Mouse (Mus musculus): ENCODE measurements around the gene Flywch2.

The Flywch2 gene

DNA sequence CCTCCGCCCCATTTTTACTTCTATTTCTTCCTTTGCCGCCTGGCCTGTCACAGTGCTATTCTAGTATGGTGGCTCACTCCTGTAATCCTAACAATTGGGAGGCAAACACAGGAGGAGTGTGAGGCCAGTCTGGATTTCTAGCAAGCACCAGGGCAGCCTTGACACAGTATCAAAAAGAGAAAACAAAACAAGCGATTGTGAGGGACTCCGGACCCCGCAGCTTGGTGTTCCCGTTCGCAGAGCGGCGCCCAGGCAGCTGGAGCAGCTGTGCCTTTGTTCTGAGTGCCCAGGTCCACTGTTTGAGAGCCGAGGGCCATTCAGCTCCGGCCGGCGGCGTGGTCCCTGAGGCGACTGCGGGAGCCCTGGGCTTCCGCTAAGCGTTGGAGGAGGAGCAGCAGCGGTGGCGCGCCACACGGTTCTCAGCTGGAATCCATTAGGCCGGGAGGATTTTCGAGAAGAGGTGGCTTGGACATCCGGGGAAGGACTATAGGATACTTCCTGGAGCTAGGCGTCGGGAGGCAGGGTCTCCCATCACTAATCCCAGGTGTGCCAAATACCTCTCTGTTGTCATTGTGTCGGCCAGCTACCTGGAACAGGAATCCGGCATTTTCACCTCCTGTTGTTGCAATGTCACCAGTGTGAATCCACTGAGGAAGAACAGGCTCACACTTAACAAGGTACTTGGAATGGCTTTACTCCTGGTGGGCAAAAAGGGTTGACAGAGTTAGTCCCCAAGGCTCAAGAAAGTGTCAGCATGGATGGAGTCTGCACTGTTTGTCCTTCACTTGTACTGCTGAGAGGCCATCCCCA lies 4.6 kb upstream of the Flywch2 start, which contains the start of gene Srrm2:
Gene Srrm2, plus strand, starts transcription at position 264 of the 810 bp plus-strand sequence.
- DNase-seq = no peak

DNA sequence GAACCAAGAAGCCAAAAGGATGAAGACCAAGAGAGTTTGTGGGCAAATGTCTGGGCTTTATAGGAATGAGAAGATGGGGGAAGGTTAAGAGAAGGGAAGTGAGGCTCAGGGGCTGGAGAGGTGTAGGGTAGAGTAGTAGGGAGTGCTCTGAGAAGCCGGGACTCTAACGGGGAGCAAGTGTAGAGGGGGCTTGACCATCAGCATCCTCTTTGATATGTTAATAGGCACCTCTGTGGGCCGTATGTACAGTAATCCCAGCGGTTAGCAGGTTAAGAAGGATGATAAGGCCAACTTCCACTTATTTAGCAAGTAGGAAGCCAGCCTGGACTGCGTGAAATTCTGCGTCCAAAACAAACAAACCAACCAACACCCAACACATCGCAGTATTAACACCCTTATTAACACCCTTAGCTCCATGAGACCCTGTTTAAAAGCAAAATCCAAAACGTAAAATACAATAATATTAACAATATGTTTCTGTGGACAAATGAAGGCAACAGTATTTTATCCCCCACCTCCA lies 3.9 kb upstream of the Flywch2 start:
- DNase-seq = no peak

DNA sequence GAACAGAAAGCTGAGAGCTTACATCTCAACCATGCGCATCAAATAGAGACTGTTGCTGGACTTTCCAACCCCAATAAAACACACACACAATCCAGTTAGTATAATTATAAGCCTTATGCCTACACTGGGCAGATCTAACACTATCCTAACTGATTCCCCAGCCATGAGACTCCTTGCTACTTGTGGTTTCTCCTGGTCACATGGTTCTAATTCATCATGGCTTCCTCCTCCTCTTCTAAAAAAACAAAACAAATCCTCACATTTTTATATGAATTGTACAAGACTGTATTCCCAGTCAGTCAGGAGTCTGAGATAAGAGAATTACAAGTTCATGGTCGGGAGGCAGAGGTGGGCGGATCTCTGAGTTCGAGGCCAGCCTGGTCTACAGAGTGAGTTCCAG lies 3.1 kb upstream of the Flywch2 start:
- DNase-seq = no peak

DNA sequence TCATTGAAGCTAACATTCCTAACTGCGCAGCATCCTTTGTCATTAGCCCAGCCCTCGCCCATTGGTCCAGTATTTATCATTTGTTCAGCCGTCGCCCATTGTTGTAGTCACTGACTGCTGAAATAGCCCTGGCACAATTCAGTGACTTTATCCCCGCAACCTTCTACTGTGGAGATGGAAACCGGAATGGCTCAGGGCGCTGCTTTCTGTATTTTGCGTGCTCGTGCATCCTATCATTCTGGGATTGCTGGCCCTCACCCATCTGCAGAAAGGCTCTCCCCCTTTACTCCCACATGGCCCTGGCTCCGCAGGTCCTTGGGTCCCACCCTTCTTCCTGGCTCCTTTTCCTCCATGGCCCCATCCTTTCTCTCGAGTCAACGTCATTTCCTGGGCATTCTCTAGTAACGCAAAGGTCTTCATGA lies 640 bp upstream of the Flywch2 start:
- DNase-seq = peak; percentile 83

DNA sequence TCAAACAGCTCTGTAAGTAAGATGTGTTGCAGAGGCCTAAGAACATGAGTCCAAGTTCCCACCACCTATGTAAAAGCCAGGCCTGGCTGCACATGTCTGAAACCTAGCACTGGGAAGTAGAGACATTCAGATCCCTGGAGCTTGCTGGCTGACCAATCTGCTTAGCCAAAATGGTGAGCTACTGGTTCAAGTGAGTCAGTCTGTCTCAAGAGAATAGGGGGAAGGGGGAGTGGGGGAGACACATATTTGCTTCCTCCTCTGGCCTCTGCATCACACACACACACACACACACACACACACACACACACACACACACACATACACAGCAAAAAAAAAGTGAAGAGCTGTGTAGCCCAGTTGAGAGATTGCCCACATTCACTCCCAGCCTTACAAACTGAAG lies 2.5 kb downstream of the Flywch2 start:
- no peak for DNase-seq

DNA sequence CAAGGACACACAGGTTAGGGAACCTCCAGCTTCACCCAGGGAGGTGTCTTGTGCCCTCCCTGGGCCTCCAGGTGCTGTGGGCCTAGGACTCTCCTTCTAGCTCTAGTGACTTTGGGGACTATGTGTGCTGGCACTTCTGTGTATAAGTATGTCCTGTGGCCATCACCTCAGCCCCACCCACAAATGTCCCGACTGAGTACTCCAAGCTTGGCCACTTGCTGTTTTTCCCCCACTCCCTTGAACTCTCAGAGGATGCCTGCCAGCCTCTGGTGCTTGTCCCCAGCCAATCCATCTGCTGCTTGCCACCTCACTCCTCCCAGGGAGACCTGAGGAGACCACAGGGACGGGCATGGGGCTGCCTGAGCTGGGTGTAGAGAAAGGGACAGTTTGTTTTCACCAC lies 7.4 kb downstream of the Flywch2 start:
- no peak for DNase-seq

DNA sequence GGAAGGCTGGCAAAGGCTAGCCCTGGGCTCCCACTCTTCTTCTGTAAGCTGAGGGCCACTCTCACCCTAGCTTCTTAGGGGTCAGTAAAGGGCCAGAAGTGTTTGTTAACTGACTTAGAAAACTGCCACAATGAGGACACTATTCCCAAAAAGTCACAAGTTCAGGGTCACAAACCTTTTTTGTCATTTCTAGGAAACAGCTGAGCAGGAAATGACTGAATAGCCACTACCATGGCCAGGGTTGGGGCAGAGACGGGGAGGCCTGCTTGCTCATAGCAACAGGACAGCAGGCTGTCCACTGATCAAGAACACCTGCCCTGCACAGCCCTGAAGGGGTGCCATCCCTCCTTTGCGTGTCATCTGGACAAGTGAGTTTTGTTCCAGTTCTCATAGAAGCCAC lies 8.7 kb downstream of the Flywch2 start:
- DNase-seq = no peak

DNA sequence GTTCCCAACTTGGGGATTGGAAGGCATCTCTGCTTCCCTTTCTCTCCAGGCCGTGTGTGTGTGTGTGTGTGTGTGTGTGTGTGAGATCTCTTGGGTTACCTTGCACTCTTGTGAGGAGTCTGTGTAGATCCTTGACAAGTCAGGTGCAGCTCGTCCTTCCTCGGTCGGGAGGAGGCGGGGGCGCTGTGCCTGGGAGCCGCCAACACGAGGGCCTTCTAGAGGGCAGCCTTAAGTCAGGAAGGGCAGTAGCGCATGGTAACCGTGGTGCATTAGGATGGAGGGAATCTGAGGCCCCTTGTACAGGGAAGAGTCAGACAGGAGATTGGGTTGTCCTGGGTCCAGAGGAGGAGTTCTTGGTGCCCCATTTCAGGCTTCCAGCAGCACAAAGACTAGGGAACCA lies 9.7 kb downstream of the Flywch2 start:
- DNase-seq = no peak

DNA sequence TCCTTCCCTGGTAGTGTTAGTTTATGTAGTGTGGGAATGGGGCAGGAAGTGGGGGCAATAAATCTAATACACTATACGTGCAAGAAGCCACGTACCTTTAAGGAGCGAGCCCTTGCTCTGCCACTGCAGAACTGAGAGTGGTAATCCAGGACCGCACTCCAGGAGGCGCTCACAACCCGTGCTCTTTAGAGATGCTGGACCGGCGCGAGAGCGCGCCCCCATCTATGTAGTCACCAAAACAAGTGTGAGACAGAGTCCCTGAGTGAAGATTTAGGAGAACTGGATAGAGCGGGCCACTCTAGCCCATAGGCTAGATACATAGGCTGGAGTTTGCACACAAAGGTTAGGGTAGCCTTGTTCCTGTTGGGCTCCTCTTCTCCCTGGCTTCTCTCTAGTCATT lies 11.8 kb downstream of the Flywch2 start:
- peak; percentile 87 for DNase-seq

DNA sequence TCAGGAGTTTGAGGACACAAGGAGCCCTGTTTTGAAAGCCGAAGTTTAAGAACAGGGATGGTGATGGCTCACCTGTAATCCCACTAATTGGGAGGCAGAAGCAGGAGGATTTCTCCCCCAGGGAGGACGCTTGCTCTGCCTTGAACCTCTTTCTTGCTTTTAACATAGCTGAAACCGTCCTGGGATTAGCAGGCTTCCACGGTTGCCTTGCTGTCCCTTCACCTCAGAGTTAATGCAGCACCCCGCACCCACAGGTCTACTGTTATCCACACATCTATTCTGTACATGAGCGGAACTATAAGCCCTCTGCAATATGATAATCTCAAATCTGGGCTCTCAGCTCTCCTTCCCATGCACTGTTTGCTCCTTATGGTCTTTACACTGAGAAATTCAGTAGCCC lies 12.2 kb downstream of the Flywch2 start:
- no peak for DNase-seq

DNA sequence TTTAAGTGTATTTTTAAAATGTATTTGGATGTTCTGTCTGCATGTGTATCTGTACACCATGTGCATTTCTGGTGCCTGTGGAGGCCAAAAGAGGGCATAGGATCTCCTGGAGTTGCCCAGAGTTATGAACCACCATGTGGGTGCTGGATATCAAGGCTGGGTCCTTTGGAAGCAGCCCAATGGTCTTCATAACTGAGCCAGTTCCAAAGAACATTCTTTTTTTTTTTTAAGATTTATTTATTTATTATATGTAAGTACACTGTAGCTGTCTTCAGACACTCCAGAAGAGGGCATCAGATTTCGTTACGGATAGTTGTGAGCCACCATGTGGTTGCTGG lies 13.7 kb downstream of the Flywch2 start:
- DNase-seq = peak; percentile 63

DNA sequence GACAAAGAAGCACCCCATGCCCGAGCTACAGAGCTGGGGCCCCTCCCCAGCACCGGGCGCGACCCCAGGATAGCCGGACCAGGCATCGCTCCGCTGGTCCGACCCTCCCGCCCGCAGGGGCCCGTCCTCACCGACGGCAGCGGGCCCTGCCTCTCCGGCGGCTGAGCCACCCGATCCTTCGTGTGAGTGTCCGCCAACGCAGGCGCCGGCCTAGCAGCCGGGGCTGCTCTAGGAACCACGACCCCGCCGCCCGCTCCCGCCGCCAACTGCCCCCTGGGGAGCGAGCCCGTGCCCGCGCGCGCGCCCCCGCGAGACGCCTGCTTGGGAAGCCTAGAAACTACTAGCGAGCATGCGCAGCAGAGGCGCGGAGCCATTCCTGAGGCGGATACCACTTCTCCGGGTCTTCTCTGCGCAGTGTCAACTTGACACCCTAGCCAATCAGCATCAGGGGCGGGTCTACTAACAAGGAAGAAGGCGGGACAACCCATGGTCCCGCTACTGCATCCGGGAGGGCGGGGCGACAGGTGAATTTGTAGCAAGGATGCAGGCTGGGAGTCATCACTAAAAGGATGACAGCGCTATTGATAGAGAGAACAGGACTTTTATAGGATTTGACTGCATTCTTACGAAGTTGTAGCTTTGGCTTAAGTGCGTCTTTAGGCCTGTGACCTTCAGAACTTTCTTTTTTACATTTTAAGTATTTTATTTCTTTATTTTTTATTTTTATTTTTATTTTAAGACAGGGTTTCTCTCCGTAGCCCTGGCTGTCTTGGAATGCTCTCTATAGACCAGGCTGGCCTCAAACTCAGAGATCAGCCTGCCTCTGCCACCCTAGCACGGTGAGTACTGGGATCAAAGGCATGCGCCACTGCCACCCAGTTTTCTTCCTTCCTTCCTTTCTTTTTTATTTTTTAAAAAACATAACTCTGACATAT lies 14.3 kb downstream of the Flywch2 start, which contains the start of gene Flywch1:
Gene Flywch1, minus strand, starts transcription at position 319 of the 935 bp plus-strand sequence.
- peak; percentile 100 for DNase-seq

DNA sequence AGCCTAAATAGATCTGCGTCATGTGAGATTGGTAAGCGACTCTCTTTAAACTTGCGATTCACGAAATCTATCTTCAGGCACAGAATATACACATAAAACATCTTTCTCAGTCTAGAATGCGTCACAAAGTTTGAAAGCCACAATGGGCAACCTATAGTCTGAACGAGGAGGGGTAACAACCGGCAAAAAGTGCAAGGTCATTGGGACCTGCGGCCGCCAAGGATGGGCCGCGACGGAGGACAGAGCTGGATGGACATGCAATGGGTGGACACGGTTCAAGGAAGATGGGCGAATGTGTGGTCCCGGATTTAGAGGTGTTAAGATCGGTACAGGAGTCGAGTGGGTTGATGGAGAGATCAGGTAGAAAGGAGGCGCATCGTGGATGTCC lies 15.0 kb downstream of the Flywch2 start:
- DNase-seq = no peak

DNA sequence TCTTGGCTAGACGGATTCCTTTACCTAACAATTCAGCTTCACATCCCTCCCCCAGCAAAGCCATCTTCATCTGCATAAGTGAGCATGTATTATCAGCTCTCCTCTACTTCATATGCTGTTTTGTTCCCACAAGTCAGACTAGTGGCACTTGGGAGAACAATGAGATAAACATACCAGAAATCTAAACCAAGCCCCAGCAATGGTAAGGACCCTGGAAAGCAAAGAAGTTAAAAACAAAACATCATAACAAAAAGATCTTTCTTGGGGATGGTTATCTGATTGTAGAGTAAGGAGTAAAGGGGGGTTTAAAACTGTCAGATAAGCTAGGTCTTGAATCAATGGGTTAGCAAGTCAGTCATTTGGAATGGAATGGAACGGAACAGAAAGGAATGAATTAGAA lies 15.4 kb downstream of the Flywch2 start:
- no peak for DNase-seq

DNA sequence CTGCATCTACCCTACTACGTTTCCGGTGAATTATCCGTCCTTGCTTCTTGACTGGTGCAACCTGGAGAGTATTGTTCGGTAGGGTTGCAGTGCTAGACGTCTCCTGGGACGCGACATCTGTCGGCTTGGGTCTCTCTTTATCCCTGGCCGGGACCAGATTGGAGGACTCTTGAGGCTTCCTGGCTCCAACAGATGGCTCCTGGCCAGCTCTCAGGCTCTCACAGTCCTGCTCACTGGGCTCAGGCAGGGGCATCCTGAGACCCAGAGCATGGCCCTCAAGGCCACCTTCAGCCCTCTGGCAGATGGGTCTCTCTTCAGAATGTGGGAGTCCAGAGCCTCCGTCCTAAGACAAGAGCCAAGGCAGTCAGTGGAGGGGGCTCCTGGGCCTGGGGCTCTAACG lies 22.9 kb downstream of the Flywch2 start:
- no peak for DNase-seq

DNA sequence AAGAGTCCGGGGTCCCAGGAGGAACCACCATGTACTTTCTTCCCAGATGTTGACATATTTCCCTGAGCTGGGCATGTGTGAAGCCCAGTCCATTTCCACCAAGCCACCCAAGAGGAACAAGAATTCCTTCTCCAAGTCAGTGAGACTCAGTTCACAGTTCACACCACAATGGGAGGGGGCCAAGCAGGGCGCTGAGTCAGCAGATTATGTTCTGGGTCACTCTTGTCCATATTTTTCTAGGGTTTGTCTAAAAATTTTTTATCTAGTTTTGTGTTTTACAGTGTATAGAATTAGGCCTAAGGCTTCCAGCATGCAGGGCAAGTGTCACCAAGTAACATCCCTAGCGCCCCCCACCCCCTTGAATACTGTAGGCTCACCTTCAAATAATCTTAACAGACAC lies 24.7 kb downstream of the Flywch2 start:
- DNase-seq = no peak

DNA sequence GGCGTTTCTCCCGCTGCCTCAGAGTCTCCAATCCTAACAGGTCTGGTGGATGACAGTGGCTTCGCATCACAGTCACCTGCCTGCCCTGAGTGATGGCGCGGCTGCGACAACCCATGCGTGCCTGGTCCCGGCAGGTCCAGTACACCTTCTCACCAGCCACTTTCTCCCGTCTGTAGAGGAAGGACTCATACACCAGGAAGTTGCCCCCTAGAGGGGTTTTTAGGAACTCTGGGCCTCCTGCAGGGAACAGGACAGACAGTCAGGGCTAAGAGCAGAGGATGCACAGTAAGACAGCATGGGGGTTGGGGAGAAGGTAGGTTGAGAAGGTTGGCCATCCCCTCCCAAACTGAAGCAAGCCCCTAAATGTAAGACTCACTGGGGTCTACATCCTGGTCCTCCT lies 25.6 kb downstream of the Flywch2 start:
- no peak for DNase-seq

DNA sequence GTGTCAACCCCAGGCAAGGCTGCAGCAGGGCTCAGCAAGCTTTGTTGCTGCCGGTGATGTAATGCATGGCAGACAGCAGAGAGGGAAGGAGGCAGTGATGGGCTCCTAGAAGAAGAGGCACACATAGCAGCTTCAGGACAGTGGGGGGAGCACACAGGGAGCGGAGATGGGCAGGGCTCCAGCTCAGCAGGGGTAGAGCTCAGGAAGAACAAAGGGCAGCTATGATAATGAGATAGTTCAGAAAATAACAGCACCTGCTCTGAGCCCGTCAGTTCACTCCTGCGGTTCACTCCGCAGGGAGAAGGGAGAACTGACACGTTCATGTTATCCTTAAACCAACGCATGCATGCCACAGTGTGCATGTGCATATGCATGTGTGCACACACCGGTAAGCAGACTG lies 27.1 kb downstream of the Flywch2 start:
- DNase-seq = no peak

DNA sequence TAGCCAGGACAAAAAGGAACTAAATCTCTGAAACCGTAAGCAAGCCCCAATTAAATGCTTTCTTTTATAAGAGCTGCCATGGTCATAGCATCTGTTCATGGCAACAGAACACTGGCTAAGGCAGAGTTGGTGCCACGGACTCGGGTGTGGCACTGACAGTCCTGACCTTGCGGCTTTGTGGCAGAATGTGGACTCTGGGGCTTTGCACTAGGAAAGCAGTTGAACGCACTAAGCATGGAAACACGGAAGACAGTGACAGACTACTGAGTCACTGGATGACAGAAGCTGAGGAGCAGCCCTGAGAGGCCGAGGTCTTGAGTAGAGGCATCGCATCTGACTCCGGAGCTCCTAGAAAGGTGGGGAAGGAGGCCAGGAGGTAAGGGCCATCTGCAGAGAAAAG lies 28.3 kb downstream of the Flywch2 start:
- DNase-seq = no peak

DNA sequence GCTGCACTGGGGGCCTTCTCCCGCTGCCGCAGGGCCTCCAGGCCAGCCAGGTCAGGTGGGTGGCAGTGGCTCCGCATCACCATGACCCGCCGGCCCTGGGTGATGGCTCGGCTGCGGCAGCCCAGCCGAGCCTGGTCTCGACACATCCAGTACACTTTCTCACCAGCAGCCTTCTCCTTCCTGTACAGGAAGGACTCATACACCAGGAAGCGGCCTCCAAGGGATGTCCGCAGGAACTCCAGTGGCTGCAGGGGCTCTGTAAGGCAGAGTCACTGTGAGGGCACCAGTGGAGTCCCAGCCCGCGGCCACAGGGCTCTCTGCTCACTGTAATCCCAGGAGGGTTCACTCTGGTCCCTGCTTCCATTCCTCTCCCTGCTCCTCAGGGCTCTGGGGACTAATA lies 30.2 kb downstream of the Flywch2 start:
- no peak for DNase-seq

DNA sequence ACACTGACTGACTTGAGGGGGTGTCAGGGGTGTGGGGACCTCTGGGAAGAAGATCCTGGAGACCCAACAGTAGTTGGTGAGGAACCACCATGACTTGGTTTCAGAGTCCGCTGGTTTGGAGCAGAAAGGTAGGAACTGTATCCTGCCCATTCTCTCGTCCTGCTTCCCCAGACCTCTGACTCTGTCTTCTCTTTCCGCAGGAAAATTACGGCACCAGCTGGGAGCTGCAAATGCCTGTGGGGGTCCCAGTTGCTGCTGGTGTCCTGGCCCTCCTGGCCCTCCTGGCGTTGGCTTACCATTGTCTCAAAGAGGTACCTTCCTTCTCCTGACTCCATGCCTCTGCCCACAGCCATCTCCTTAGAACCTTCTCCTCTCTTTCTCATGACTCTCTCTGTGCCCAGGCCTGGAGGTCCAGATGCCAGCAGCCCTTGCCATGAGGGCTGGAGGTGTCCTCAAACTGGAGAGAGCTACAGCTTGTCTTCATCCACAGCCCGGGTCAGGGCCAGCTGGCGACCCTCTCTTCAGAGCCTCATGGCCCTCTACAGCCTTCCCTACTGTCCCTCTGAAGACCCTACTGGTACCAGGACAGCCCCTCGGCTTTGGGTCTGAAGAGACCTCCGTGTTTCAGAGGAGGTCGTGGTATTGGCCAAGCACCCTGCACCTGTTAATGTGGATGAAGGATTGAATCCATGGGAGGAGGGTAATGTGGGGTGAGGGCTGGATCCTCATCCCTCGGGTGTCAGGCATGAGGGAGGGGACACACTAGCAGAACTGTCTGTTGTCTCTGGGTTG lies 36.3 kb downstream of the Flywch2 start:
- DNase-seq = no peak

DNA sequence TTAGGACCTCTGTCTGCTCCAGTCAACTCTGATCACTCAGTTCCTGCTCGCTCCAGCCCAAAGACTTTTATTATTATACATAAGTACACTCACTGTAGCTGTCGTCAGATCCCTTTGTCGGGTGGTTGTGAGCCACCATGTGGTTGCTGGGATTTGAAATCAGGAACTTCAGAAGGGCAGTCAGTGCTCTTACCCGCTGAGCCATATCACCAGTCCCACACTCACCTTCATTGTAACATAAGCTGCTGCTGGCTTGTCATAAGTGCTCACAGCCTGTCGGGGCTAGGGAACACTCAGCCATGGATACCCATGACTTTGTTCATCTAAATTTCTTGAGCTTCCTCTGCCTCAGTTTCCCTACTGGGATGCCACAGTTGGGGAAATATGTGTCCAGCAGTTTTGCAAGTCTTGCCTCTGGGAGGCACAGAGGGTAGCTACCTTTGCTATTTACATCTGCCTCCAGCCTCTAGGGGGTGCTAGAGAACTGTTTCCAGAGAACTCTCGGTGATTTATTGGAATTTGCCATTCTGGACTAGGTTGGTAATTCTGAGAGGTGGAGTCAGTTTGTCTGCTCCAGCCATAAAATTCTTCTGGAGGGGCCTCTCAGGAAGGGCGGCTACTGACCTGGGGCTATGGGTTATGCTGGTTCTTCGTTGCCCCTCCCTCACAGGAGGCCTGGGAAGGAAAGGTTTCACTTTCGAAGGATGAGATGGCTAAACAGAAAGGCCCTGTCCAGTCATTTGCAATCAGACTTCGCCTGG lies 37.1 kb downstream of the Flywch2 start:
- peak; percentile 89 for DNase-seq

Data from cerebellum, adult 9-10 months (tissue).